ENCODE assay signal across 1 mouse cellular context in genomic region chr14:20844671-20845576, GRCm38 (mm10).
TF ChIP-seq lines count a peak whose summit lies in the region.

No protein-coding gene starts in this region.

TF ChIP-seq in CH12.LX, 34 proteins besides CTCF, POLR2A, EP300 and RAD21 (continued from another document):
- TF ChIP-seq PAX5 (IDR thresholded peaks at IDR 0.05; ENCODE audit: low read length) (no peak), MAFK (IDR thresholded peaks at IDR 0.05; ENCODE audit: insufficient replicate concordance, low read length) (peak; percentile 74), CHD1 (IDR thresholded peaks at IDR 0.05; ENCODE audit: low read depth, low read length) (peak; percentile 93; the same call in 1 of the 2 replicates), USF1 (IDR thresholded peaks at IDR 0.05; ENCODE audit: low read depth, low read length) (no peak), JUN (IDR thresholded peaks at IDR 0.05; ENCODE audit: insufficient read depth, low read depth, low read length) (no peak), BHLHE40 (IDR thresholded peaks at IDR 0.05; ENCODE audit: low read depth, low read length) (peak; percentile 82), SIN3A (IDR thresholded peaks at IDR 0.05; ENCODE audit: low read length) (no peak; the same call in 1 of the 2 replicates), HCFC1 (IDR thresholded peaks at IDR 0.05; ENCODE audit: low read depth, low read length) (no peak), CHD2 (IDR thresholded peaks at IDR 0.05; ENCODE audit: low read length) (no peak), ZNF384 (IDR thresholded peaks at IDR 0.05; ENCODE audit: low read depth, low read length) (no peak), TBP (conservative IDR thresholded peaks at IDR 0.05; ENCODE audit: low read depth, low read length) (0 out of 2 replicates have a peak, but pooled peaks have one; percentile 9), SMC3 (IDR thresholded peaks at IDR 0.05; ENCODE audit: low read depth, low read length) (no peak), RCOR1 (conservative IDR thresholded peaks at IDR 0.05; ENCODE audit: low read depth, low read length) (no peak), ELF1 (IDR thresholded peaks at IDR 0.05; ENCODE audit: low read depth, low read length) (no peak), ETS1 (conservative IDR thresholded peaks at IDR 0.05; ENCODE audit: low read depth, low read length) (peak; percentile 69), KAT2A (IDR thresholded peaks at IDR 0.05; ENCODE audit: insufficient replicate concordance, low read length) (no peak), USF2 (conservative IDR thresholded peaks at IDR 0.05; ENCODE audit: low read depth, low read length) (no peak), POLR2AphosphoS2 (IDR thresholded peaks at IDR 0.05; ENCODE audit: low read depth, low read length) (no peak), ZKSCAN1 (IDR thresholded peaks at IDR 0.05; ENCODE audit: borderline replicate concordance, low read depth, low read length) (no peak), ZMIZ1 (IDR thresholded peaks at IDR 0.05; ENCODE audit: low read depth, low read length) (no peak), GABPA (IDR thresholded peaks at IDR 0.05; ENCODE audit: insufficient replicate concordance, low read depth, low read length) (no peak), E2F4 (IDR thresholded peaks at IDR 0.05; ENCODE audit: insufficient replicate concordance, low read depth, low read length) (no peak), NRF1 (IDR thresholded peaks at IDR 0.05; ENCODE audit: low read depth, low read length) (no peak), MXI1 (IDR thresholded peaks at IDR 0.05; ENCODE audit: low read depth, low read length) (no peak; the same call in 1 of the 2 replicates)
TF ChIP-seq in CH12.LX: peak in this region for 10.
